Mouse (Mus musculus): ENCODE data around the gene Tmem198. TPM values are rescaled to one million over a fixed set of nuclear protein-coding genes. Genes with fewer than 3 reads are reported as not detected.

Gene Tmem198
- polyA plus RNA-seq, 1 experiment from 2014 or later, result 1.3 TPM

DNA sequence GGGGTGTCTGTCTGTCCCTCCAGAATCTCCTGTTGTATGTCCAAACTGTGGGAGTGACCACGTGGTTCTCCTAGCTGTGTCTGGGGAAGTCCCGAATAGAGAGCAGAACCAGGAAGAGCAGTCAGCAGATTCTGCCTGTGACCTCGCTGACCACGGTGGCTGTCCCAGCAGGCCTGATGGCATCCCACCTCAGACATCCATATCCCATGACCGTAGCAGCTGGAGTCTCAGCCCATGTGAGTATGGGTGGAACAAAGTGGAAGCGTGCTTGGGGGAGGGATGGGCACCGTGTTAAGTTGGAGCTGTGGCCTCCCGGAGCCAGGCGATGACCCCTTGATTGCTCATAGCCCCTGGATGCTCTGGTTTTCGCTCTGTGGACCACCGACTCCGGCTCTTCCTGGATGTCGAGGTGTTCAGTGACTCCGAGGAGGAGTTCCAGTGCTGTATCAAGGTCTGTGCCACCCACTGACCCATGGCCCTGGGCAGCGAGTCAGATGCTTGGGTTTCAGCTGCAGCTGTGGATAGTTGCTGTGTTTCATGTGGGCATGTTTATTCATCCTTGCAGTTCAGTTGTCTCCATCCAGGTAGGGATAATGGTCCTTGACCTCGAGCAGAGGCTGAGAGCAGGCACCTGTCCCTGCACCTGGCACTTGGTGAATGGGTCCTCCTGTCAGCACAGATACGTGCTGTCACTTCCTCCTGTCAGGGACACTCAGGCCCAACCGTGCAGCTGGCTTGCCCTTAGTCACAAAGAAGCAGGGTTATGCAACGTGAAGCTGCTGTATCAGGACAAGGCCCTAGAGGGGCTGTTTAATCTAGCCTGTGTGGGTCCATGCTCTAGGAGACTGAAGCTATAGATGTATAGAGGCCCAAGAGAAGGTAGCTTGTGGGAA is 53.2 kb downstream of the Tmem198 start:
- Histone ChIP-seq H3K36me3 (peaks cover 77% of the 10 kb centered on the region), H3K9ac (no peak overlapping the region), H3K27ac (replicated peaks) (no peak overlapping the region), H3K27me3 (no peaks in the 10 kb centered on the region), H3K4me2 (replicated peaks) (no peak overlapping the region), H3K4me3 (replicated peaks) (no peak overlapping the region), H3K9me3 (replicated peaks) (no peaks in the 10 kb centered on the region), H3K4me1 (0 out of 2 replicates have a peak, but pooled peaks cover 3% of the 10 kb centered on the region)
- ATAC-seq (ENCODE audit: insufficient number of reproducible peaks, low FRiP score, low TSS enrichment, low read depth), result no peak
- WGBS, result 89% methylated on average over 19 of the region's 19 CpGs

DNA sequence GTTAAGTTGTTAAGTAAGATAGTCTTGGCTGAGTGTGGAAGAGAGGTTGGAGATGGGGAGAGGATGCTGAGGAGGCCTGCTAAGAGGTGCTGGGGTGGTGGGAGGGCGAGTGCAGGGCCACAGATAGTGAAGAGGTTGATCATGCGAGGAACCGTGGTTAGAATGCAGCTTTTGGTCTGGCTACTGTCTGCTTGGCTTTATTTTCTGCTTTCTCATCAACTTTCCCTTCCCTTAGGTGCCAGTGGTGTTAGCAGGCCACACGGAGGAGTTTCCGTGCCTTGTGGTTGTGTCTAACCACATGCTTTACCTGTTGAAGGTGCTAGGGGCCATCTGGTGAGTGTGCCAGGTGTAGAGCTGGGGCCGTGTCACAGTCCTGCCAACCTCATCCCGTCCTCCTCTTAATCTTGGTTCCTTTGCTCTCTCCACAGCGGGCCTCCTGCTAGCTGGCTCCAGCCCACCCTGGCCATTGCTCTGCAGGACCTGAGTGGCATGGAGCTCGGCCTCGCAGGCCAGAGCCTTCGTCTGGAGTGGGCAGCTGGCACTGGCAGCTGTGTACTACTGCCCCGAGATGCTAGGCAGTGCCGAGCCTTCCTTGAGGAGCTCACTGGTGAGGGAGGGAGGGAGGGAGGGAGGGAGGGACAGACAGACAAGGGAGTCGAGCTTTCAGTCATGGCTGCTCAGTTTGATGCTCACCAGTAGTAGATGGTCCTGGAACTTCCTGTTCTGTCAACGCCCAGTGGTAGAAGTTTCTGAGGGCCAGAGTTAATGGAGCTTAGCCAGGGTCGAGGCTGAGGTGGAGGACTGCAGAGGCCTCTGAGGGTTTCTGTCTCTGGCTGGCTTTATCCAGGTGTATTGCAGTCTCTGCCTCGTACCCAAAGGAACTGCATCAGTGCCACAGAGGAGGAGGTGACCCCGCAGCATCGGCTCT is 54.3 kb downstream of the Tmem198 start:
- Histone ChIP-seq H3K9me3 (replicated peaks) (no peaks in the 10 kb centered on the region), H3K27ac (replicated peaks) (no peak overlapping the region), H3K27me3 (no peaks in the 10 kb centered on the region), H3K4me3 (replicated peaks) (no peak overlapping the region), H3K4me1 (0 out of 2 replicates have a peak, but pooled peaks cover 3% of the 10 kb centered on the region), H3K4me2 (replicated peaks) (no peak overlapping the region), H3K9ac (no peak overlapping the region), H3K36me3 (peaks cover 67% of the 10 kb centered on the region)
- 83% methylated on average over 19 of the region's 19 CpGs for WGBS
- no peak for ATAC-seq (ENCODE audit: insufficient number of reproducible peaks, low FRiP score, low TSS enrichment, low read depth)

Other genes with a start within 250 kb of the Tmem198 start
- not detected in 2 replicates for gene A630095N17Rik, start 247.4 kb upstream of the Tmem198 start, polyA plus RNA-seq (2015; fragmentation: Nextera tagmentation; extraction: Ambion mirVana)
- gene Dnajb2, start 243.1 kb upstream of the Tmem198 start, polyA plus RNA-seq (2015; fragmentation: Nextera tagmentation; extraction: Ambion mirVana), result 47.9 and 51.3 TPM in 2 replicates
- 0.41 and 1.0 TPM in 2 replicates for gene Ptprn, start 215.0 kb upstream of the Tmem198 start, polyA plus RNA-seq (2015; fragmentation: Nextera tagmentation; extraction: Ambion mirVana)
- 0.39 and 0.68 TPM in 2 replicates for gene Resp18, start 201.1 kb upstream of the Tmem198 start, polyA plus RNA-seq (2015; fragmentation: Nextera tagmentation; extraction: Ambion mirVana)
- 113 and 115 TPM in 2 replicates for gene Dnpep, start 161.5 kb upstream of the Tmem198 start, polyA plus RNA-seq (2015; fragmentation: Nextera tagmentation; extraction: Ambion mirVana)
- 112 and 140 TPM in 2 replicates for gene Des, start 119.2 kb upstream of the Tmem198 start, polyA plus RNA-seq (2015; fragmentation: Nextera tagmentation; extraction: Ambion mirVana)
- gene Speg, start 104.2 kb upstream of the Tmem198 start, polyA plus RNA-seq (2015; fragmentation: Nextera tagmentation; extraction: Ambion mirVana), result 16.5 and 18.6 TPM in 2 replicates
- gene Gmppa, start 43.6 kb upstream of the Tmem198 start, polyA plus RNA-seq (2015; fragmentation: Nextera tagmentation; extraction: Ambion mirVana), result 103 and 104 TPM in 2 replicates
- gene Asic4, start 29.1 kb upstream of the Tmem198 start, polyA plus RNA-seq (2015; fragmentation: Nextera tagmentation; extraction: Ambion mirVana), result 0.65 and 0.84 TPM in 2 replicates
- gene Chpf, start 225 bp upstream of the Tmem198 start, polyA plus RNA-seq (2015; fragmentation: Nextera tagmentation; extraction: Ambion mirVana), result 51.3 and 54.5 TPM in 2 replicates
- 104 and 108 TPM in 2 replicates for gene Obsl1, start 26.9 kb downstream of the Tmem198 start, polyA plus RNA-seq (2015; fragmentation: Nextera tagmentation; extraction: Ambion mirVana)
- gene Inha, start 27.5 kb downstream of the Tmem198 start, polyA plus RNA-seq (2015; fragmentation: Nextera tagmentation; extraction: Ambion mirVana), result 14.7 and 15.7 TPM in 2 replicates
- 19.7 and 21.1 TPM in 2 replicates for gene Stk11ip, start 42.0 kb downstream of the Tmem198 start, polyA plus RNA-seq (2015; fragmentation: Nextera tagmentation; extraction: Ambion mirVana)
- gene Slc4a3, start 66.7 kb downstream of the Tmem198 start, polyA plus RNA-seq (2015; fragmentation: Nextera tagmentation; extraction: Ambion mirVana), result 22.5 and 26.3 TPM in 2 replicates